Mouse (Mus musculus) liver, embryonic 14.5 days (tissue): ENCODE results near the gene Gbx1.

Source experiments
- CTCF ChIP-seq: IDR thresholded peaks from 2 replicates; pipeline ENCODE4 v1.5.1; 2016; ENCODE audit warnings: antibody characterized with exemption, low read depth, control low read depth
- EP300 ChIP-seq: IDR thresholded peaks from 2 replicates; pipeline ENCODE4 v1.6.1; 2016; ENCODE audit warnings: antibody characterized with exemption, low read depth

GRCm38 (mm10) chr5:24523806-24524205, 3.2 kb downstream of the Gbx1 start:
- TF ChIP-seq CTCF (no peak), EP300 (no peak)
